Mouse (Mus musculus): Measurements from ENCODE around the gene Ipmk.
A peak's percentile ranks its signal among the peaks of the same experiment; 100 is the strongest.

Ipmk gene

GRCm38 (mm10) chr10:71342030-71342805 is 5.3 kb upstream of the Ipmk start:
- peak; percentile 21 for DNase-seq

GRCm38 (mm10) chr10:71343130-71343529 is 4.4 kb upstream of the Ipmk start:
- no peak for DNase-seq

- DNase-seq: no peak
These were observed 3.8 kb upstream of the Ipmk start for GRCm38 (mm10) chr10:71343567-71344265.

- DNase-seq: peak; percentile 95
These were observed 2.9 kb upstream of the Ipmk start, which contains the start of gene Cisd1 for GRCm38 (mm10) chr10:71344579-71345143. Gene Cisd1 (minus strand): TSS chr10:71344954.

GRCm38 (mm10) chr10:71346106-71346505 is 1.5 kb upstream of the Ipmk start:
- no peak for DNase-seq

- DNase-seq: peak; percentile 21
These were observed 648 bp upstream of the Ipmk start for GRCm38 (mm10) chr10:71346722-71347508.

- DNase-seq: peak; percentile 67
These were observed 537 bp downstream of the Ipmk start for GRCm38 (mm10) chr10:71347964-71348636.

- peak; percentile 45 for DNase-seq
These were observed 1.2 kb downstream of the Ipmk start for GRCm38 (mm10) chr10:71348637-71349280.

- peak; percentile 34 for DNase-seq
These were observed 1.7 kb downstream of the Ipmk start for GRCm38 (mm10) chr10:71349290-71349689.

- no peak for DNase-seq
These were observed 3.7 kb downstream of the Ipmk start for GRCm38 (mm10) chr10:71351301-71351700.

GRCm38 (mm10) chr10:71353850-71354249 is 6.3 kb downstream of the Ipmk start:
- peak; percentile 61 for DNase-seq

- DNase-seq: no peak
These were observed 7.4 kb downstream of the Ipmk start for GRCm38 (mm10) chr10:71354947-71355346.

GRCm38 (mm10) chr10:71361044-71361443 is 13.5 kb downstream of the Ipmk start:
- peak; percentile 87 for DNase-seq

GRCm38 (mm10) chr10:71361836-71362562 is 14.4 kb downstream of the Ipmk start:
- DNase-seq: peak; percentile 52

GRCm38 (mm10) chr10:71363440-71363839 is 15.9 kb downstream of the Ipmk start:
- DNase-seq: peak; percentile 8

- no peak for DNase-seq
These were observed 16.3 kb downstream of the Ipmk start for GRCm38 (mm10) chr10:71363858-71364257.

GRCm38 (mm10) chr10:71368128-71368940 is 20.8 kb downstream of the Ipmk start:
- DNase-seq: no peak

GRCm38 (mm10) chr10:71369466-71369865 is 21.9 kb downstream of the Ipmk start:
- peak; percentile 6 for DNase-seq

- DNase-seq: no peak
These were observed 24.3 kb downstream of the Ipmk start for GRCm38 (mm10) chr10:71371881-71372280.

GRCm38 (mm10) chr10:71373706-71374105 is 26.1 kb downstream of the Ipmk start:
- DNase-seq: no peak
